Mouse (Mus musculus) lung, adult 2 months (tissue): ENCODE measurements around the gene Duoxa1.

Experiments used
- CTCF ChIP-seq: fragments of 200-500 bp; IDR thresholded peaks from 2 replicates; pipeline ENCODE4 v1.5.1; 2011; ENCODE audit warnings: mild to moderate bottlenecking, low read length, control low read depth; ENCODE audit not compliant: insufficient read depth
- POLR2A ChIP-seq: fragments of 200-500 bp; IDR thresholded peaks from 2 replicates; pipeline ENCODE4 v1.6.1; 2011; ENCODE audit warnings: low read depth, mild to moderate bottlenecking, control low read depth, low read length, borderline replicate concordance; ENCODE audit errors: extremely low read depth

GRCm38 (mm10) chr2:122301081-122301920 lies 12.2 kb downstream of the Duoxa1 start:
- no peak for TF ChIP-seq POLR2A
- TF ChIP-seq CTCF: no peak
